Mouse (Mus musculus): ENCODE data around the gene Usp39.

- TF ChIP-seq POLR2A (IDR thresholded peaks at IDR 0.05; ENCODE audit: low read depth, low read length) (no peak), CTCF (IDR thresholded peaks at IDR 0.05; ENCODE audit: extremely low read depth, insufficient read depth, insufficient read length, insufficient replicate concordance) (no peak)
Observed at GRCm38 (mm10) chr6:72364985-72365384, 20.0 kb upstream of the Usp39 start.

All from spleen, adult 2 months (tissue).